Mouse (Mus musculus) cerebellum, postnatal 14 days (tissue): Measurements from ENCODE around the gene Yeats4.

Experiments
- DNase-seq, 2 experiments: peaks; one replicate each; pipeline ENCODE4 v3.0.0; 2021; ENCODE audit warnings: mixed read lengths in 2 of 2

Yeats4 gene

GRCm38 (mm10) chr10:117199701-117200100, 24.6 kb downstream of the Yeats4 start:
- no peak for DNase-seq

DNA sequence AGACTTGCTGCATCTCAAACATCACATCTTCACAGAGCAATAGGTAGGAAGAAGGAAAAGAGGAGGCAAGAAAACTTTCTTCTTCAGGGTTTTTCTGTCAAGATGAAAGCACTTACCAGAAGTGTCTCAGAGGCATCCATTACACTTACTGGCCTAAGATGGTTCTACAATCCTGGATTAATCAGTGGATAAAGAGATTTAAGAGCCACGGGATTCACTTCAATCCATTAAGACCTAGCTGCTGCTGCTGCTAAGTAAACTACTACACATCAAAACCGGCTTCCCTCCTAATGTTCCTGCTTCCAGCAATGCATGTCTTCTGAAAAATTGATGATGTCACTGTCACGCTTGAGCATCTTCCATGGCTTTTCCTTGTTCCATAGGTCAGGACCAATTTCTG, 27.6 kb downstream of the Yeats4 start:
- DNase-seq: no peak

DNA sequence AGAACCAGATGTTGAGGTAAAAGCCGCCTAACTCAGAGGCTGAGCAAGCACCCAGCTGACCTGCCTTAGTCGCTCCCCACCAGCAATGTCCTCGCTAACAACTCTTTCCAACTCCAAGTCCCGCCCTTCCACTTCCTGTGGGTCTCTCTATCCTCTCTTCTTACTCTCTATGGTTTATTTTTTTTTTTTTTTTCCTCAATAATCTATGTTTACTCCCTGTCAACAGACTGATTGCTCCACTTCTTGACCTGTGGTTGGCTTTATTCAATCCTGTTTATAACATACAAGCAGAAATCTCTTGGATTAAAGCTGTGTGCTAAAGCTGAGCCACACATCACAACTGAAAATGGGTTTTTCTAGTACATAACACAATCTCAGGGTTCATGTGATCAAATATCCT, 28.6 kb downstream of the Yeats4 start:
- no peak for DNase-seq

- no peak for DNase-seq
These were observed 29.3 kb downstream of the Yeats4 start for GRCm38 (mm10) chr10:117195005-117195404.

DNA sequence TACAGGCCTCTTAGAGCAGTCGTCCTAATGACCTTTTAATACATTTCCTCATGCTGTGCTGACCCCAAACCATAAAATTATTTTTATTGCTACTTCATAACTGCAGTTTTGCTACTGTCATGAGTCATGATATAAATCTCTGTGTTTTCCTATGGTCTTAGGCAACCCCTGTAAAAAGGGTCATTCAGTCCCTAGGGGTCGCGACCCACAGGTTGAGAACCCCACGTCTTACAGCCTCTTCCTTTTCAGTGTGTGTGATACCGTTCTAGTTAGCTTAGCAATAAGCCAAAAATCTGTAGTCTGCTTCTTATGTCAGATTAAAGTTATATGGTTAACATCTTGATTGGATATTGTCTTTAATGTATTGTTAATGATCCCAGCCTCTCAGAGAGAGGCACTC, 30.9 kb downstream of the Yeats4 start:
- DNase-seq: no peak

DNA sequence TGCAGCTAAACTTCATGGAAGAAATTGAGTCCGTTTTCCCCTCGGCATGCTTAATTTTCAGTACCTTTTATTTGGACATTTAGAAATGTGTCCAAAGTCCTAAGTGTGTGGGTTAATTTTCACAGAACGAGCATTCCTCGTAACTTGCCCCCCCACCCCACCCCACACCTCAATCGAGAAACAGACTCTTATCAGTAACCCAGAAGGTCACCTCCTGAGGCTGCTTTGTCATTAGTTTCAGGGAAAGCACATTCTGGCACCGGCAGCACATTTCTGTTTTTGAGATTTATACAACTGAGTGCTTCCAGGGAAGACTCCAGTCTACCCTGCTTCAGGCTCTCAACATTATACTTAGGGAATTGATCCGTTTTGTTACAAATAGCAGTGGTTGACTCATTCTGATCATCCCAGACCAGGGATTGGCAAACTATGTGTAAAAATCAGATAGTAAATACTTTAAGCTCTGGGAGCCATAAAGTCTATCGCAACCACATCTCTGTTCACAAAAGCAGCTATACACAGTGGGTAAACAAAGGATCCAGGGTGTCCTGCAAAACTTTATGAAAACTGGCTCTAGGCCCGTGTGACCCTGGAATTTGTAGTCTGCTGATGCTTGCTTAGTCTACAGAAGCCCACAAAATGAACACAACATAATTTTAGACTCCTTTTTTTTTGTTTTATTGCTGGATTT, 38.8 kb downstream of the Yeats4 start:
- no peak for DNase-seq

GRCm38 (mm10) chr10:117181098-117181497, 43.2 kb downstream of the Yeats4 start:
- no peak for DNase-seq

GRCm38 (mm10) chr10:117174645-117175044, 49.7 kb downstream of the Yeats4 start:
- DNase-seq: no peak

DNA sequence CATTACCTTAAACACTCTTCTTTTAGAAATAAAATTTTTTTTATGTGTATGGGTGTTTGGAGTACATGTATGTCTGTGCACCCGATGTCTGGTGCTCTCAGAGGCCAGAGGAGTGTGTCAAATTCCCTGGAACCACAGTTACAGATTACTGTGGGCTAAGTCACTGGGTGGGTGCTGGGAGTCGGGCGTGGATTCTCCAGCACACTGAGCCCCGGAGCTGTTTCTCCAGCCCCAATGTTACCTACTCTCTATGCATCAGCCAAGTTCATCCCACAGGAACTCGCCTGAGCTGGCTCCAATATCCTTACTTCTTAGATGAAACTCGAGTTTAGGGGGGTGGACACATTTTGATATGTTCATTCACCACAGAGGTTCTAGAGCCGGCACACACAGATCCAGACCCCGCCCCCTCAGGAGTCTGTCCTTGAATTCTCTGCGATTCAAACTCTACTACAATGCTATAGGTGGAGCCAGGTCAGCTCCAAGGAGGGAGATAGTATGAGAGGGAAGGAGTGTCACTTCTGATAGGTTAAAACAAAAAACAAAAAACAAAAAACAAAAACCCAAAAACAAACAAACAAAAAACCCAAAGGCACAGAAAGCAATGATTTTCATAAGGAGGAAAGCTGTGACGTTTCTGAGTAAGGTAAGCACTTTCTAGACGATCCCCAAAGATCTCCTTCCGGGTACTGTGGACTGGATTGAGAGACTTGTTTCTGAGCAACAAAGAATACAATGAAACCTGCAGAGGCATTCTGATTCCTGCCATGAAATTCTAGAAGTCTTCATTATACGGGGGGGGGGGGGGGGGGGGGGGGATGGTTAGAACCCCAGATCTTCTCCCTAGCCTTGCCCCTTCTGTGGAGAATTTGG, 50.5 kb downstream of the Yeats4 start:
- DNase-seq: no peak

DNA sequence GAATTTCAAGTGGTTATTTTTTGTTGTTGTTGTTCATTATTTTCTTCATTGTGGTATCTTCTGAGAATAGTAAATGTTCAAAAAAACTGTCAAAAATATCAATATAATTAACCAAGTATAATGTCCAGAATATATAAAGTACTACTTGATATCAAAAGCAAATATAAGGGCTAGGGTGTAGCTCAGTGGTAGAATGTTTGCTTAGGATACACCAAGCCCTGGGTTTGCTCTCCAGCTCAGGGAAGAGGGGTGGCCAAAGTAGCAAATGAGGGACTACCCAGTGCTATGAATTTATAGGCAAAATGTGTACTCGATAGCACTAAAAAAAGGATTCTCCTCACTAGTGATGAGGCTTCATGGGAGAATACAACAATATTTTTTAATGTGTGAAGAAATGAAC, 51.2 kb downstream of the Yeats4 start:
- no peak for DNase-seq

GRCm38 (mm10) chr10:117172069-117172468, 52.2 kb downstream of the Yeats4 start:
- DNase-seq: no peak

DNA sequence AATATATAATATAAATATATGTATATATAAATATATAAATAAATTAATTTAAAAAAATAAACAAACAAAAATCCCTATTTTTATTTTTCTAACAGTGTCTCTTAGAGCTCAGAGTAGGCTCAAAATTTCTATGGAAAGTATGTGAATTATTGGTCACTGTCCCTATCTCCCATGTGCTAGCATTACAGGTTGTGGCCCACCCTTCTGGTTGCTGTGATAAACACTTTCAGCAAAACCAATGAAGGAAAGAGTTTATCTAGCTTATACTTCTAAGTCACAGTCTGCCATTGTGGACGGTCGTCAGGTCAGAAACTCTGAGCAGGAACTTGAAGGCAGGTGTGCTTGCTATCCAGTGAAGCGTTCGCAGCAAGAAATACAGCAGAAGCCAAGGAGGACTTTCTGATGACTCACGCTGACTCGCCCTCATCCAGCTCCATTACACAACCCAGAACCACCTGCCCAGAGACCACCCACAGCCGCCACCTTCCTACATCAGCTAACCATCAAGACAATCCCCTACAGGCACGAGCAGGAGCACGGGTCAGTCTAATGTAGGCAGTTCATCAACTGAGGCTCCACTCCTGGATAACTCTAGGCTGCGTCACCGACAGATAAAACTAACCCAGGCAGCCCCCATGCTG, 57.4 kb downstream of the Yeats4 start:
- DNase-seq: no peak
